Mouse (Mus musculus) embryonic fibroblast, embryonic 13.5 days (primary cell): Measurements from ENCODE around the gene Cartpt.

Source experiments
- CTCF ChIP-seq: IDR thresholded peaks from 2 replicates; pipeline ENCODE4 v1.5.1; 2011; ENCODE audit warnings: mild to moderate bottlenecking, control low read depth, low read length, moderate library complexity, borderline replicate concordance; ENCODE audit not compliant: insufficient read depth
- POLR2A ChIP-seq: IDR thresholded peaks from 2 replicates; pipeline ENCODE4 v1.6.1; 2011; ENCODE audit warnings: low read depth, mild to moderate bottlenecking, control low read depth, low read length, moderate library complexity

- TF ChIP-seq CTCF (no peak), POLR2A (no peak)
These were observed 38.4 kb upstream of the Cartpt start for GRCm38 (mm10) chr13:99939320-99939671.
